Mouse (Mus musculus): ENCODE results near the gene Ankrd44. TPM values are rescaled to one million over a fixed set of nuclear protein-coding genes. Genes with fewer than 3 reads are reported as not detected.

The Ankrd44 gene
- polyA plus RNA-seq, 1 experiment from 2014 or later = 7.9 TPM

- Histone ChIP-seq H3K9ac (no peak overlapping the region), H3K27me3 (no peaks in the 10 kb centered on the region), H3K36me3 (no peaks in the 10 kb centered on the region), H3K27ac (no peak overlapping the region), H3K4me1 (peaks cover 4% of the 10 kb centered on the region; the same call in 1 of the 2 replicates), H3K9me3 (replicated peaks) (no peaks in the 10 kb centered on the region), H3K4me2 (no peak overlapping the region), H3K4me3 (replicated peaks) (no peak overlapping the region)
- WGBS = 27% methylated on average over 3 of the region's 3 CpGs
- no peak for ATAC-seq (replicated peaks; ENCODE audit: low FRiP score)
These were observed 219.6 kb downstream of the Ankrd44 start for GRCm38 (mm10) chr1:54706621-54707020.

- Histone ChIP-seq H3K4me2 (no peak overlapping the region), H3K9me3 (replicated peaks) (no peaks in the 10 kb centered on the region), H3K4me3 (replicated peaks) (no peak overlapping the region), H3K9ac (no peak overlapping the region), H3K36me3 (no peaks in the 10 kb centered on the region), H3K27me3 (no peaks in the 10 kb centered on the region), H3K4me1 (no peaks in the 10 kb centered on the region), H3K27ac (no peak overlapping the region)
- ATAC-seq (replicated peaks; ENCODE audit: low FRiP score) = no peak
- 68% methylated on average over 1 of the region's 1 CpGs for WGBS
These were observed 222.7 kb downstream of the Ankrd44 start for GRCm38 (mm10) chr1:54703466-54703865.

- Histone ChIP-seq H3K4me3 (replicated peaks) (no peak overlapping the region), H3K27ac (no peak overlapping the region), H3K27me3 (no peaks in the 10 kb centered on the region), H3K4me2 (no peak overlapping the region), H3K9ac (no peak overlapping the region), H3K9me3 (replicated peaks) (no peaks in the 10 kb centered on the region), H3K4me1 (no peaks in the 10 kb centered on the region), H3K36me3 (no peaks in the 10 kb centered on the region)
- no peak for ATAC-seq (replicated peaks; ENCODE audit: low FRiP score)
These were observed 223.3 kb downstream of the Ankrd44 start for GRCm38 (mm10) chr1:54702918-54703317.

- H3K27ac ChIP-seq = no peak overlapping the region
- no peaks in the 10 kb centered on the region for H3K4me1 ChIP-seq
- H3K27me3 ChIP-seq = no peaks in the 10 kb centered on the region
- 90% methylated on average over 3 of the region's 3 CpGs for WGBS
- no peaks in the 10 kb centered on the region for H3K36me3 ChIP-seq
- no peak overlapping the region for H3K4me2 ChIP-seq
- H3K9me3 ChIP-seq (replicated peaks) = no peaks in the 10 kb centered on the region
- no peak for ATAC-seq (replicated peaks; ENCODE audit: low FRiP score)
- no peak overlapping the region for H3K9ac ChIP-seq
- no peak overlapping the region for H3K4me3 ChIP-seq (replicated peaks)
These were observed 230.8 kb downstream of the Ankrd44 start for GRCm38 (mm10) chr1:54695396-54695795.

- no peaks in the 10 kb centered on the region for H3K27me3 ChIP-seq
- no peak overlapping the region for H3K27ac ChIP-seq
- H3K4me3 ChIP-seq (replicated peaks) = no peak overlapping the region
- no peaks in the 10 kb centered on the region for H3K36me3 ChIP-seq
- no peak for ATAC-seq (replicated peaks; ENCODE audit: low FRiP score)
- no peak overlapping the region for H3K9ac ChIP-seq
- no peaks in the 10 kb centered on the region for H3K9me3 ChIP-seq (replicated peaks)
- no peak overlapping the region for H3K4me2 ChIP-seq
- no peaks in the 10 kb centered on the region for H3K4me1 ChIP-seq
These were observed 234.4 kb downstream of the Ankrd44 start for GRCm38 (mm10) chr1:54691824-54692223.

GRCm38 (mm10) chr1:54690291-54690965 is 235.8 kb downstream of the Ankrd44 start:
- no peaks in the 10 kb centered on the region for H3K9me3 ChIP-seq (replicated peaks)
- H3K36me3 ChIP-seq = no peaks in the 10 kb centered on the region
- no peaks in the 10 kb centered on the region for H3K27me3 ChIP-seq
- no peak overlapping the region for H3K27ac ChIP-seq
- H3K9ac ChIP-seq = no peak overlapping the region
- H3K4me3 ChIP-seq (replicated peaks) = no peak overlapping the region
- no peaks in the 10 kb centered on the region for H3K4me1 ChIP-seq
- 66% methylated on average over 13 of the region's 13 CpGs for WGBS
- ATAC-seq (replicated peaks; ENCODE audit: low FRiP score) = no peak
- H3K4me2 ChIP-seq = no peak overlapping the region

GRCm38 (mm10) chr1:54688441-54688840 is 237.7 kb downstream of the Ankrd44 start:
- ATAC-seq (replicated peaks; ENCODE audit: low FRiP score) = no peak
- Histone ChIP-seq H3K4me1 (no peaks in the 10 kb centered on the region), H3K9me3 (replicated peaks) (no peaks in the 10 kb centered on the region), H3K4me3 (replicated peaks) (no peak overlapping the region), H3K27ac (no peak overlapping the region), H3K27me3 (no peaks in the 10 kb centered on the region), H3K36me3 (no peaks in the 10 kb centered on the region), H3K9ac (no peak overlapping the region), H3K4me2 (no peak overlapping the region)
- WGBS = 85% methylated on average over 3 of the region's 3 CpGs

- Histone ChIP-seq H3K4me1 (no peaks in the 10 kb centered on the region), H3K27ac (no peak overlapping the region), H3K36me3 (no peaks in the 10 kb centered on the region), H3K4me3 (replicated peaks) (no peak overlapping the region), H3K4me2 (no peak overlapping the region), H3K9me3 (replicated peaks) (no peaks in the 10 kb centered on the region), H3K9ac (no peak overlapping the region), H3K27me3 (no peaks in the 10 kb centered on the region)
- 81% methylated on average over 4 of the region's 4 CpGs for WGBS
- no peak for ATAC-seq (replicated peaks; ENCODE audit: low FRiP score)
These were observed 241.9 kb downstream of the Ankrd44 start for GRCm38 (mm10) chr1:54684316-54684715.

- WGBS = 78% methylated on average over 1 of the region's 1 CpGs
- ATAC-seq (replicated peaks; ENCODE audit: low FRiP score) = no peak
- no peak overlapping the region for H3K9ac ChIP-seq
- no peaks in the 10 kb centered on the region for H3K27me3 ChIP-seq
- H3K4me2 ChIP-seq = no peak overlapping the region
- H3K4me3 ChIP-seq (replicated peaks) = no peak overlapping the region
- no peaks in the 10 kb centered on the region for H3K4me1 ChIP-seq
- H3K36me3 ChIP-seq = no peaks in the 10 kb centered on the region
- H3K9me3 ChIP-seq (replicated peaks) = no peaks in the 10 kb centered on the region
- no peak overlapping the region for H3K27ac ChIP-seq
These were observed 246.6 kb downstream of the Ankrd44 start for GRCm38 (mm10) chr1:54679556-54679955.

GRCm38 (mm10) chr1:54678037-54678436 is 248.2 kb downstream of the Ankrd44 start:
- Histone ChIP-seq H3K4me3 (replicated peaks) (no peak overlapping the region), H3K4me1 (no peaks in the 10 kb centered on the region), H3K9ac (no peak overlapping the region), H3K9me3 (replicated peaks) (no peaks in the 10 kb centered on the region), H3K27me3 (no peaks in the 10 kb centered on the region), H3K36me3 (no peaks in the 10 kb centered on the region), H3K27ac (no peak overlapping the region), H3K4me2 (no peak overlapping the region)
- WGBS = 66% methylated on average over 1 of the region's 1 CpGs
- ATAC-seq (replicated peaks; ENCODE audit: low FRiP score) = no peak

- H3K4me2 ChIP-seq = no peak overlapping the region
These were observed 250.7 kb downstream of the Ankrd44 start for GRCm38 (mm10) chr1:54675478-54675877.

GRCm38 (mm10) chr1:54667991-54668390 is 258.2 kb downstream of the Ankrd44 start:
- H3K4me2 ChIP-seq = no peak overlapping the region
- H3K27me3 ChIP-seq = no peaks in the 10 kb centered on the region
- no peaks in the 10 kb centered on the region for H3K9me3 ChIP-seq (replicated peaks)
- H3K9ac ChIP-seq = no peak overlapping the region
- no peaks in the 10 kb centered on the region for H3K36me3 ChIP-seq
- H3K4me1 ChIP-seq = no peaks in the 10 kb centered on the region
- no peak for ATAC-seq (replicated peaks; ENCODE audit: low FRiP score)
- H3K4me3 ChIP-seq (replicated peaks) = no peak overlapping the region
- 67% methylated on average over 2 of the region's 2 CpGs for WGBS
- no peak overlapping the region for H3K27ac ChIP-seq

More at GRCm38 (mm10) chr1:54675478-54675877, 250.7 kb downstream of the Ankrd44 start:
- Histone ChIP-seq H3K4me1 (no peaks in the 10 kb centered on the region), H3K36me3 (no peaks in the 10 kb centered on the region), H3K9ac (no peak overlapping the region), H3K27ac (no peak overlapping the region), H3K27me3 (no peaks in the 10 kb centered on the region), H3K4me3 (replicated peaks) (no peak overlapping the region), H3K9me3 (replicated peaks) (no peaks in the 10 kb centered on the region)
- ATAC-seq (replicated peaks; ENCODE audit: low FRiP score) = no peak
- 71% methylated on average over 5 of the region's 5 CpGs for WGBS

All from kidney, embryonic 15.5 days (tissue).